Mouse (Mus musculus): Measurements from ENCODE around the gene Fam76a.

- TF ChIP-seq POLR2A (IDR thresholded peaks at IDR 0.05; ENCODE audit: control insufficient read depth, extremely low read depth, insufficient read depth, low read length, poor library complexity) (peak; percentile 37; the same call in 1 of the 2 replicates), CTCF (IDR thresholded peaks at IDR 0.05; ENCODE audit: borderline replicate concordance, control insufficient read depth, extremely low read depth, insufficient read depth, low read length, poor library complexity) (no peak)
Measured at GRCm38 (mm10) chr4:132884064-132884843, 38.1 kb downstream of the Fam76a start, which contains the start of gene Stx12.
